Mouse (Mus musculus): ENCODE data around the gene Plce1.
A peak's percentile ranks its signal among the peaks of the same experiment; 100 is the strongest.
"Not testable (repeated sequence)": the region's sequence is repeated elsewhere in the genome, so short reads cannot be mapped to it uniquely, and the experiment has no call there.

Plce1 gene

DNA sequence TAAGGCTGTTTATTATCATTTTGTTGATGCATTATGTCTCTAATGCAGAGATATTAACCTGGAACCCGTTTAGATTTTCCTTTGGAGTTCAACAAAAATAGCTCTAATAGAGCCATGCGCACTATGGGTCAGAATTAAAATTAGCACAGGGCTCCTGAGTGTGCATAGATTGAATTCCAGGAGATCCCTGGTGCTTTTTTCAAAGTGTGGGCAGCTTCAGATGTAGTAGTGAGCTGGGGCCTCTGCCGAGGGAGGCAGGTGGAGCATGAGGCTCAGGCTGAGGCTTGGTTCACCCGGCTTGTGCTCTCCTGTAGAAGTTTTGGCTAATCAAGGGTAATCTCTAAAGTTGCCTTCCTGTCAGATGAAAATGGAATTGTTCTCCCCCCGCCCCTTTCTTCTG lies 17.3 kb downstream of the Plce1 start:
- DNase-seq (ENCODE audit: low read depth) = no peak

- no peak for DNase-seq (ENCODE audit: low read depth)
These were observed 23.7 kb downstream of the Plce1 start for GRCm38 (mm10) chr19:38504597-38504996.

DNA sequence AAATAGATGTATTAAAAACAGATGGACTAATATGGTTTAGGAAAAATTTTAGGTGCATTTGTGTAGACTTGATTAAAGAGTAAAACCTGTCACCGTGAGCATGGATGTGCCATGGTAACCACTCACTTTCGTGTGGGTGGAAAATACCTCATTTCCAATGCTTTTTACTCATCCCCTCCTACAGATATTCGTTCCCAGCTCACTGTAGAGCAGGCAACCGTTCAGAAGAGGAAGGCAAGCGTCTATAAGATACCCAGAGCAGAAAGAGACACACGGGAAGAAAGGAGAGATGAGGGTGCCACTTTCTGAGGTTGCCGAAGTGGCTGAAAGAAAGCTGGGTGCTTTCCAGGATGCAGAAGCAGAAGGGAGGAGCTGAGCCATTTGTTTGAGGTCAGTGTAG lies 25.2 kb downstream of the Plce1 start:
- no peak for DNase-seq (ENCODE audit: low read depth)

DNA sequence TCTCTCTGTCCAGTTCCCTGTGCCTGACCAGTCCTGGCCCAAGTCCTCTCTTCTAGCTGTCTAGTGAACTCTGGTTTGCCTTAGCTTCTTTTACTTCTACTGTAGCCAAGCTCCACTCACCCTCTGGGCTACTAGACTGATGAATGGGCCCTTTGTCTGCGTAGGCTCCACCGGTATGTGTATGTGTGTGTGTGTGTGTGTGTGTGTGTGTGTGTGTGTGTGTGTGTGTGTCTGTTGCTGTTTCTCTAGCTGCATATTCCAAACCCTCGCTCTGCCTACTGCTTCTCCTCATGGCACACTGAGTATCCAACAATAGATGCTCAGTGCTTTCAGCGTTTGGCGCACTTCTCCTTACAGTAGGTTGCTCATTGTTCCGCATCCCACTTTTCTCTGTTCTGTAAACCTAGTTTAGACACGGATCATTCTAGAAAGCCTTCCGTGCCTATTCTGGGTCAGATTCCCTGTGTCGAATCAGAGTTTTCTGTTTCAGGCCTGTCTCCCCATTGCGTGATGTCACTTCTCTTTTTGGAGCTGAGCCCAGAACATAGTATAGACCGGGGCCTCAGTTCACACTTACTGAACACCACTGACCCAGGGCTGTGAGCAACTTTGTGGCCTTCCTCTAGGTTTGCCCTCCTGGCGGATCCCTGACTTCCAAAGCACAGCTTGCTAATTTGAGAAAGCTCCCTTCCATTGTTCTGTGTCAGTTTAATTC lies 26.5 kb downstream of the Plce1 start:
- peak; percentile 73 for DNase-seq (ENCODE audit: low read depth)

GRCm38 (mm10) chr19:38507966-38508625 lies 27.2 kb downstream of the Plce1 start:
- DNase-seq (ENCODE audit: low read depth) = no peak

- DNase-seq (ENCODE audit: low read depth) = no peak
These were observed 33.7 kb downstream of the Plce1 start for GRCm38 (mm10) chr19:38514417-38515184.

- no peak for DNase-seq (ENCODE audit: low read depth)
These were observed 45.9 kb downstream of the Plce1 start for GRCm38 (mm10) chr19:38526855-38527254.

GRCm38 (mm10) chr19:38527475-38527874 lies 46.6 kb downstream of the Plce1 start:
- DNase-seq (ENCODE audit: low read depth) = no peak

DNA sequence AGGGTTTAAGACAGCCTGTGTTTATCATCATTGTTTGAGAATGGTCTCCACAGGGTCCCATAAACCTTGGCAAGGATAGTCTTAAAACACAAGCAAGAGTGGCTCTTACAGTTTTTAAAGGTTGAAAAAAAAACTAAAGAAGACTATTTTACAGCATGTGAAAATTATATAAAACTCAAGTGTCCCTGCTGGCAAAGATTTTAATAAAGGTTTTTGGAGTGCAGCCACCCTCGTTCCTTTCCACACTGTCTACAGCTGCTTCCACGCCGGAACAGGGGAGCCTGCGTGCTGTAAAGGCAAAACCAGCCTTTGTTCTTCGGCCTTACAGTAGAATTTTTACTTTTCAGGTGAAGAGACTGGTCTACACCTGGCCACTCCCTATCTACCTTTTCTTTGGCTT lies 52.3 kb downstream of the Plce1 start:
- DNase-seq (ENCODE audit: low read depth) = no peak

GRCm38 (mm10) chr19:38539338-38539737 lies 58.4 kb downstream of the Plce1 start:
- no peak for DNase-seq (ENCODE audit: low read depth)

DNA sequence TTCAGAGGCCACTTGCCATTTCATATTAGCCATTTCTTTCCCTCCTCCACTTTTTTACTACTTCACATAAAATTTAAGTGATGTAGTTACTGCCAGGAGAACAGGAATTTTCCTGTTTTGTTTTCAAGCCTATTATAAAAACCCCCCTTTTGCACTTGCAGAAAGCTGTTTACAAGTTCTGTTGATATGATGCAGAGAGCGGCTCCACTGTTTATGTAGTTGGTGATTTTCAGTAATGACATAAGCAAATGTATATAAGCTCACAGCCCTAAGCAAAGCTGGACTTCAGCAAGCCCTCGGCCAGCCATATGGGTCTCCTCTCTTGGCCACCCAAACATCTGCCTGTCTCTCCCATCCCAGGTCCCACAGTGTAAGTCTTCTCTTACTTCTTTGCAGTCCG lies 59.6 kb downstream of the Plce1 start:
- no peak for DNase-seq (ENCODE audit: low read depth)

DNA sequence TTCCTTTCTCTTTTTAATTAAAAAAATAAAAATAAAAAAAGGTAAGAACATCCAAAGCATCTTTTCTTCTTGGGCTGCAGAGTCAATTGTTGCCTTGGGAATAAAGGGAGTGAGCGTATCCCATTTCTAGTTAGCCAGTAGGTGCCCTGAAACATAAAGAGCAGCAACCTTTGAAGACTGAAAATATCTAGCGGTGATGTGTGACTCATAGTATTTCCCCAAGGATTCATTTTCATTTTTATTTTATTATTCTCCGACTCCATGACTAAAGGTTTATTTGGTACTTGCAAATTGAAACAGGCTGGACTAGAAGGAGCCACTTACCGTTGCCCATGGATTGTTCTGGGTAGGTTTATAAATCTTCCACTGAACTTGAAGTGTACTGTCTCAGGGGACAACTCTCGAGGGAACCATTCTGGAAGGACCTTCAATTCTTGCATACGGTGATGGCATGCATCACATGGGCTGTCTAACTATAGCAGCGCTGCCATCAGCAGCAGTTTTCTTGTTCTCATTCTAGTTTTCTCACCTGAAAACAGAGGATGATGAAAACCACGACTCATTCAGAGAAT lies 68.7 kb downstream of the Plce1 start:
- DNase-seq (ENCODE audit: low read depth) = no peak

- DNase-seq (ENCODE audit: low read depth) = no peak
These were observed 72.6 kb downstream of the Plce1 start for GRCm38 (mm10) chr19:38553551-38553950.

- peak; percentile 39 for DNase-seq (ENCODE audit: low read depth)
These were observed 74.5 kb downstream of the Plce1 start for GRCm38 (mm10) chr19:38555399-38555798.

DNA sequence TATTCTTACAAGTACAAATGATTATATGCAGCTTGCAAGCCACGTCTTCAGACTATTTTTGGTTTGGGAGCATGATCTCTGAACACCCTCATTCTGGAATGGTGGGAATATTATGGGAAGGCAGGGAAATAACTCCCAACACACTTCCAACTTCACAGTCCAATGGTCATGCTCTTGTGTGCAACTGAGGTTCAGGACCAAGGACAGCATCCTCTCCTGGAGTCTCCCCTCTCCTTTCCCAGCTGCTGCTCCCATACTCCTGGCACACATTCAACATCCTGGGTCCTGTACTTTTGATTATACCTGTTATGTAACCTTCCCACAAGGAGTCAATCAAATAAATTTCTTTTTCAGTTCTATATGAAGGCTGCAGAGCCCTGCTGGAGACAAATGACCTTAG lies 77.9 kb downstream of the Plce1 start:
- no peak for DNase-seq (ENCODE audit: low read depth)

- DNase-seq (ENCODE audit: low read depth) = not testable (repeated sequence)
These were observed 81.0 kb downstream of the Plce1 start for GRCm38 (mm10) chr19:38561887-38562286.

GRCm38 (mm10) chr19:38566156-38566555 lies 85.2 kb downstream of the Plce1 start:
- no peak for DNase-seq (ENCODE audit: low read depth)

GRCm38 (mm10) chr19:38566752-38567151 lies 85.8 kb downstream of the Plce1 start:
- DNase-seq (ENCODE audit: low read depth) = no peak

GRCm38 (mm10) chr19:38567331-38567730 lies 86.4 kb downstream of the Plce1 start:
- DNase-seq (ENCODE audit: low read depth) = no peak

DNA sequence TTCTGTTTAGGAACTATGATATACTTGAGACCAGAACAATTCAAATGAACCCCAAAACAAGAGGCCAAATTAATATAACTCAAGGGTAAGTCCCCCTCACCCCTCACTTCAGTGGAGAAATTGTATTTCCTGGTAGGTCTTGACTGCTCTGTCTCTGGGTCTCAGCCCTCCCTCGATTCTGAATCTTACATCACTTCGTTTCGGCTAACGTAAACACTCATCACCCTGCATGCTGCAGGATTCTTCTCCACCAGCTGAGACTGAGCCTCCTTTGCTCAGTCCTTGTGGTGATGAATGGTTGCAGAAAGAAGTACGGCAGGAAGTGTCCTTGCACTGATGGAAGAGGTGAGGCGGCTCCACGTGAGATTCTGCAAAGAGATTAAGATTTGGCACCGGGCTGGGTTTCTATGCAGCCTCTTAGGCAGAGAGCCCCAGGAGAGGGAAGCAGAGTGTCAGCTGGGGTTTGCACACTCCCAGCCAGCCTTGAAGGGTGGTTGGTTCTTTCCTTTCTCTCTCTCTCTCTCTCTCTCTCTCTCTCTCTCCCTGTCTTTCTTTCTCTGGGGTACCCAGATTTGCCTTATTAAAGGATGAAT lies 97.7 kb downstream of the Plce1 start:
- DNase-seq (ENCODE audit: low read depth) = no peak

- DNase-seq (ENCODE audit: low read depth) = no peak
These were observed 102.0 kb downstream of the Plce1 start for GRCm38 (mm10) chr19:38582861-38583260.

GRCm38 (mm10) chr19:38587559-38587958 lies 106.7 kb downstream of the Plce1 start:
- no peak for DNase-seq (ENCODE audit: low read depth)
